Mouse (Mus musculus) thymus, postnatal 25 days (tissue): ENCODE measurements around the gene Ppt2.

Experiments
- DNase-seq: peaks from one replicate; pipeline ENCODE4 v3.0.0; 2022

Gene Ppt2

DNA sequence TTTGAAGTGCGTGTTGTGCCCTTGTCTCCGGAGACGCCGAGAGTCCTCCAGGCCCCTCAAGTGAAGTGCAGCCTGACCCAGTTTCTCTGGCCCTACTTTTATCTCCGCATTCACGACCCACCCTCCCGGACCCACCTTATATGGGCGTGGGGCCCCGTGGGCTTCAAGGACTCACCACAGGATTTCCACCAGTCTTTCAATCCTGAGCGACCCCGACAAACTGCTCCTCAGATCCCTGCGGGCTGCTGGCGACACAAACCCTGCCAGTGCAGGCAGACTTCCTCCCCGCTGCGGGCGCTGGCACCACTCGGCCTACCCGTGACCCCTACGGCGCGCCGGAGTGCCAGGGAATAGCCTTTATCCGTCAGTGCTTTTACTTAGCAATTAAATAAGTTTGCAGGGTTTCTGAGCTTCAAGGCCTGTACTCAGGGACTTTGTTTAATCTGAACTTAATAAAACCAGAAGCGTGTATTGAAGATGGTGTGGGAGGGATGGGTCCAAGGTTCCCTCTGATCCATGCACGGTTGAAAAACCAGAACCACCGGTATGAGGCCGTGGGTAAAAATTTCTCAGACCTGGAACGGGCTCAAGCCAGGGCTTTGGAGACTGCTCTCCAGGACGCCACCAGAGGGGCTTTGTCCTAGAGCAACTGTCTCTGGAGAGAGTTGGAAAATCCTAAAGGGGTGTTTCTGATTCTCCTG is at the start of gene Ppt2:
TSS of gene Ppt2 (minus strand) at position 568 of the 701 bp plus-strand sequence.
- DNase-seq = peak; percentile 75

DNA sequence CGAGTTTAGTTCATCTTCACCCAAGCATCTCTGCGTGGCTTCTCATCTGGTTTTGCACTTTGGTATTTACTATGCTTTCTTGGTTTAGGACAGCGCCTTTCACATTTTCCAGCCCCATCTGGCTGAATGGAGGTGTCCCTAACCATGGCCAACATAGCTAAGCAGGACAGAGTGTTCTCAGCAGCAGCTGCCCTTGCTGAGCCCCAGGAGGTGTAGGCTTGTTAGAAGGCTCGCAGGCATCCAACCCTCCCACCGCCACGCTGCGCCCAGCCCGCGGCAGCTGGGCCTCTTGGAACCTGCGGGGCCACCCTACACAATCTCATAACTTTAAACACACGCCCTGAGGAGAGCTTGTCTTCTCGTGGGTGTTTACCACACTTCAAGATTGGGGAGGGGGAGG is 48.4 kb upstream of the Ppt2 start:
- no peak for DNase-seq

DNA sequence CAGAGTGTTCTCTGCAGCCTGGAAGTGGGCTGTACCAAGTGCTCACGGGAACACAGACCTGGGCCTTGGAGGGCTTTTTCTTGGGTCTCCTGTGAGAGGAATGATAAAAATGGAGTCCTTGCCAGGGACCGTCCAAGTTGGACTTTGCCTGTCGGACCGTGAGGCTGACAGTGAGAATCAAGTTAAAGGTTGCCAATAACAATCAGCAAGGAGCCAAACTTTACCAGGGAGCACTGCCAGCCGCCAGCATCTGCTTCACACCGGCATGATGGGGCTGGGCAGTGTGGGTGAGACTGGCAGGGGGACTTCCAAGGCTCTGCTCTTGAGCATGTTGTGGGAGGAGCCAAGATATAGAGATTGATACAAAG is 47.8 kb upstream of the Ppt2 start:
- no peak for DNase-seq

DNA sequence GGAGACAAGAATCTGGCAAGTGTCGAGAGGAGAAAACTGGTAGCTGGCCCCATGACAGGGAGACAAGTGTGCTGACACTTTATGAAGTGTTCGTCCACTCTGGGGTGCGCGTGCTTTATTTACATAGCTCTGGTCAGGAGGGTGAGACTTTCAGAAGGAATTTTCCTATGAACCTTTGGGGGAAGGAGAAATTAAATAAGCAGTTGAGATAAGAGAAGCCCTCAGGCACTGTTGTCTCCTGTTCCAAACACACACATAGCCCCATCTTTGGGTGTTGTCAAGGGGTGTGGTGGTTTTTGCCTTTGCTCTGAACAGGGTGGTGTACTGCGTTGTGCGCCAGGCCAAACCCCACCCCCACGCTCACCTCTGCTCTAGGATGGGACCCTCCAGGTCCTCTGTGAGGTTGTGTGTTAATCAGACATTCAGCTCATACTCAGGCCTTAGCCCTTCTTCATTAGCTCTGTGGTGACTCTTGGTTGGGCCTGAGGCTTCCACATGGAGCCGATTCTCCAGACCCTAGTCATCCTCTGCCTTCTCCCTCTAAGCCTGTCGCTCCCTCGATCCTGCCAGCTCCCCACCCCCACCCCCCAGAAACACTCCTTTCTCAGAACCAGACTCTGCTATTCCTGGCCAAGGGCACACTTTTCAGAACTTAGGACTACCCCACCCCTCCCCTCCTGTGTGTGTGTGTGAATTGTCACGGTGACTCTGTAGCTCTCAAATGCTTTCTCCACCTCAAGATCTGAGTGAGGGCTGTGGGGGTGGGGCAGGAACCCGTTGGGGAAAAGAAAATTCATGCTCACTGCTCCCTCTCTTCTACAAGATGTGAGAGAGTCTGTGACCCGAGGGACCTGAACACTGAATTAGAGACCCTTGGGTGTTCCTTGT is 47.1 kb upstream of the Ppt2 start:
- no peak for DNase-seq

DNA sequence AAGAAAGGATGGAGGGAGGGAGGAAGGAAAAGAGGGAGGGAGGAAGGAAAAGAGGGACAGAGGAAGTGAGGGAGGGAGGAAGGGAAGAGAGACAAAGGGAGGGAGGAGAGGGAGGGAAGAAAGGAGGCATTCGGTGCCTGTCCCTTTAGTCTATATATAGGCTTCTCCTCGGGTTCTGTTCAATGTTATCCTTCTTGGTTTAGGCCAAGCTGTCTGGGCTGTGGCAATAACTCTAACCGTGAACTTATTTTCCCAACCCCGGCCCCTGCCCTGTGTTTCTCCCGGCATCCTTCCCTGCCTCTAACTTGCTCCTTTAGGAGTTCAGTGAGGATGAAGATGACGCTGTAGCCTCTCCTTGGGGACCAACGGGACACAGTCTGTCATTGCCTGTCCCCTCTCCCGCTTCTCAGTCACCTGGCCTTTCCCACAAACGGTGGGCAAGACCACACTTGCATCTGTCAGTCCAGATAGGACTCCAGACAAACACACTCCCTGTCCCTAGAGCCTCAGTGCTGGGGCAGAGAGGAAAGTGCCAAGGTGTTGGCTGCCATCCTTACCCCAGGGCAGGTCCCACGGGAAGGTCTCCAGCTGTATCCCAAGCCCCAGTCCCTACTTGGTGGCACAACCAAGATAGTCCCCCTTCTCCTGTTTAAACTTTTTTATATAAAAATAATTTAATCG is 46.4 kb upstream of the Ppt2 start:
- DNase-seq = no peak

DNA sequence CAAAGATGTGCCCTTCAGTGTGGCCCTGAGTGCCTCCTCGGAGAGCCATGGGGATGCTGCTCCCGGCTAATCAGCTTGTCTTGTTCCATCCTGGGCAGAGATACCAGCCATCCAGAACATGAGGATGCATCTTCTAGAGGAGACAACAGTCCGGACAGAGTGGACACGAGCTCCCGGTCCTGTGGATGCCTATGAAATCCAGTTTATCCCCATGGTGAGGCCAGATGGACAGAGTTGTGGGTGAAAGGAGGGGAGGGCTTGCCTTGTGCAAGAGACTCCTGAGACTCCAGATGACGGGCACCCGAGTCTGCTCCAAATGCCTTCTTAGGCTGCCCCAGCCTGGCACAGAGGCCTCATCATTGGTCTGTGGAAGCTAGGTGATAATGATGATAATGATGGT is 44.8 kb upstream of the Ppt2 start:
- no peak for DNase-seq

DNA sequence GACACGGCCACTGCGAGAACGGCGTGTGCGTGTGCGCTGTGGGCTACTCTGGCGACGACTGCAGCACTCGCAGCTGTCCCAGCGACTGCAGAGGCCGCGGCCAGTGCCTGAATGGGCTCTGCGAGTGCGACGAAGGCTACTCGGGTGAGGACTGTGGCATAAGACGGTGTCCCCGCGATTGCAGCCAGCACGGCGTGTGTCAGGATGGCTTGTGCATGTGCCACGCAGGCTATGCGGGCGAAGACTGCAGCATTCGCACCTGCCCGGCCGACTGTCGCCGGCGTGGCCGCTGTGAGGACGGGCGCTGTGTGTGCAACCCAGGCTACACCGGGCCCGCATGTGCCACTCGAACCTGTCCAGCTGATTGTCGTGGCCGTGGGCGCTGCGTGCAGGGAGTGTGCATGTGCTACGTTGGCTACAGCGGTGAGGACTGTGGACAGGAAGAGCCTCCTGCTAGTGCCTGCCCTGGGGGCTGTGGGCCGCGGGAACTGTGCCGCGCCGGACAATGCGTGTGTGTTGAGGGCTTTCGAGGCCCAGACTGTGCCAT is 44.0 kb upstream of the Ppt2 start:
- no peak for DNase-seq

DNA sequence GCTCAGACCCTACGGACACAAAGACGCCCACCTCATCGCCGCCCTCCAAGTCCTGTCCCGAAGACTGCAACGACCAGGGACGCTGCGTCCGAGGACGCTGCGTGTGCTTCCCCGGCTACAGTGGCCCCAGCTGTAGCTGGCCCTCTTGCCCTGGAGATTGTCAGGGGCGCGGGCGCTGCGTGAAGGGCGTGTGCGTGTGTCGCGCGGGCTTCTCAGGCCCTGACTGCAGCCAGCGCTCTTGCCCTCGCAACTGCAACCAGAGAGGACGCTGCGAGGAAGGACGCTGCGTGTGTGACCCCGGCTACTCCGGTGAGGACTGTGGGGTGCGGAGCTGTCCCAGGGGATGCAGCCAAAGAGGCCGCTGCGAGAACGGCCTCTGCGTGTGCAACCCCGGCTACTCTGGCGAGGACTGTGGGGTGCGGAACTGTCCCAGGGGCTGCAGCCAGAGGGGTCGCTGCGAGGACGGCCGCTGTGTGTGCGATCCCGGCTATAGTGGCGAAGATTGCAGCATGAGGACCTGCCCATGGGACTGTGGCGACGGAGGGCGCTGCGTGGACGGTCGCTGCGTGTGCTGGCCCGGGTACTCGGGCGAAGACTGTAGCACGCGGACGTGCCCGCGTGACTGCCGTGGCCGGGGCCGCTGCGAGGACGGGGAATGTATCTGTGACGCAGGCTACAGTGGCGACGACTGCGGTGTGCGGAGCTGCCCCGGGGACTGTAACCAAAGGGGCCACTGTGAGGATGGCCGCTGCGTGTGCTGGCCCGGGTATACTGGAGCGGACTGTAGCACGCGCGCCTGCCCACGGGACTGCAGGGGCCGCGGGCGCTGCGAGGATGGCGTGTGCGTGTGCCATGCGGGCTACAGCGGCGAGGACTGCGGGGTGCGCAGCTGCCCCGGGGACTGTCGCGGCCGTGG is 43.1 kb upstream of the Ppt2 start:
- DNase-seq = no peak

DNA sequence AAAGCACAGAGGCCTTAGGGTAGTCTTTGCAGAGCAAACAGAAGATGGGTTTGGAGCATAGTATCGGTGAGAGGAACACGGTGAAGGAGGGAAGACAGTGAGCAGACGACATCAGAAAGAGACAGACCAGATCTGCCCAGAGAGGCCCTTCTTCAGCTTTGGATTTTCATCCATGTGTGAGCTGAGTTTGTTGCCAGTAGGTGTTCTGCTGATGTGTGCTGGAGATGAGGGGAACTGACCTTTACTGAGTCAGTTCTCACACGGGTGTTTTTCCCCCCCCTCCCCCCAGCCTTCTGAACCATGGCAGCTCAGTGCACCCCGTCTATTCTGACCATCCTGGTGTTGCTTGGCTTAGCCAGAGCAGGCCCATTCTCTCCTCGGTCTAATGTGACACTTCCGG is 41.9 kb upstream of the Ppt2 start, which contains the start of gene Tnxb:
TSS of gene Tnxb (plus strand) at position 301 of the 400 bp plus-strand sequence.
- no peak for DNase-seq

DNA sequence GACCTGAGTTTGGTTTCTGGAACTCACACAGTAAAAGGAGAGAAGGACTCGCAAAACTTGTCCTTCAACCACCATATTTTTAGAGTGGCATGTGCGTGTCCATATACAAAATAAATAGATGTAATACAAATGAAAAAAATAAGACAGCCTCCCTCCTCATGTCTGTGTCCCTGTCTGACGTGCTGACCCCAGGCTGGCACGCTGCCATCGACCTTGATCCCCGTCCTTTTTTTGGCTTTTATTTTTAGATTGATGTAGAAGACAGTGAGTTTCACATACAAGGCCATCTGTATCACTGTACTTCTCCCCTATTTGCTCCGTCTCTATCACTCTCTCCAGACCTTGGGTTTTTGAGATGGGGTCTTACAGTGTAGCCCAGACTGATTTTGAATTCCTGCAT is 36.2 kb upstream of the Ppt2 start:
- no peak for DNase-seq

DNA sequence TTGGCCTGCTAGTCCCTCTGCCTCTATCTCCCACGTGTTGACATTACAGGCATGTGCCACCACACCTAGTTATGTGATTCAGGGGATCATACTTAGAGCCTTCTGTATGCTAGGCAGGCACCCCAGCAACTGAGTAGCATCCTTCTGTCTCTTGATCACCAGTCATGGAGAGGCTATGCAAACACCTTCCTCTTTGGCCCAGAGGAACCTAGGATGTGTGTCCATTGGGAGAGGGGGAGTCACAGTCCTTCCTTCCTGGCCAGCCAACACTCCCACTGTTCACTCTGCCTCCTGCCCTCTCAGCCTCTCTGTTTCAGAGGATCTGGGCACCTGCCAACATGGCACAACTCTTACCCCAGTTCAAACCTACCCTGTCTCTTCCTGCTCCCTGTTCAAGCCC is 35.2 kb upstream of the Ppt2 start:
- no peak for DNase-seq

DNA sequence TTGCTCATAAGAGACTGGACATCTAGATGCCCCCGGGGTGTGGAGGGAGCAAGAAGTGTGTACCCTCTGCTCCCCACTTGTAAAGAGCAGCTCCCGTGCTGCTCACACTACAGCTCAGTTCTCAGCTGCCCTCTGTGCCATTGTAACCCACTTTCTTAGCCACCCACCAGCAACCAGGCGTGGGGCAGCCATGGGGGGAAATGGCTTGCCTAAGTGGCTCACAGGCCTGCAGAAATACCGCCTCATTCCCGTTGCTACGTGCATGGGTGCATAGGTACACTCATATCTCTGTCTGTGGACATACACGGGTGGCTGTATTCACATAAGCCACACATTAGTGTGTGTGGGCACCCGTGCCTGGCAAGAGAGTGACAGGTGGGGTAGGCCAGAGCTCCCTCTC is 34.7 kb upstream of the Ppt2 start:
- no peak for DNase-seq

DNA sequence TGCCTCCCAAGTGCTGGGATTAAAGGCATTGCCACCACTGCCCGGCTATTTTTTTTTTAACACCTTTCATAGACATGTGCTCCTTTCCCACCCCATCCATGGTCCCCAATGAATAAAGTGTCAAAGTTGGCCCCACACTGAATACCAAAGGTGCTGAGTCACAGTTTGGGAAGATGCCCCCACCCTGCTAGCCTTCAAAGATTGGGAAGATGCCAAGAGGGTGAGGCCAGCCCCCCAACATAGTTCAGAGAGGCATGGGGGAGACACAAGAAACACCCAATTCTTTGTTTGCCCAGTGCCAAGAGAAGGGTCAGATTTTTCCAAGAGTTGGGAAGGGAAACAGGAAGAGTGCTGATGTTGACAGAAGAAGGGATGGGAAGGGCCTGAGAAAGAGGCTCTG is 34.2 kb upstream of the Ppt2 start:
- DNase-seq = no peak

DNA sequence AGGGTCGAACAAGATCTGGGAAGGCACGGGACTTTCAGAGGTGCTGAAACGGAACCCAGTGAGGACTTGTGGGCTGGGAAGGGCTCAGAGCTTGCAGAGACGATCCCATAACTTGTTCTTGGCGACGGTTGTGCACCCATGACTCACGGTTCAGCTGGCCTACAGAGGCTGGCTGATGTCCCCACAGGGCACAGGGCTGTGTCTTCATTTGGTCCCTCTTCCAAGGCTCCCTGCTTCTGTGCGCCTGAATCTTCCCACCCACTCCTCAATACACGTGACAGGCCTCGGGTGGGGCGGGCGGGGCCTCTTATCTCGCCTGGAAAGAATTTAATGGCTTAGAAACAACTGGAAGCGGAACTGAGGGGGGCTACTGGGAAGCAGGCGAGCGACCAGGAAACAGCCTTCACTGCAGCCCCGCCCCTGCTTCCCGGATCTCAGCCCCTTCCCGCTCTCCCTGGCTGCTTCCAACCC is 32.8 kb upstream of the Ppt2 start:
- no peak for DNase-seq

DNA sequence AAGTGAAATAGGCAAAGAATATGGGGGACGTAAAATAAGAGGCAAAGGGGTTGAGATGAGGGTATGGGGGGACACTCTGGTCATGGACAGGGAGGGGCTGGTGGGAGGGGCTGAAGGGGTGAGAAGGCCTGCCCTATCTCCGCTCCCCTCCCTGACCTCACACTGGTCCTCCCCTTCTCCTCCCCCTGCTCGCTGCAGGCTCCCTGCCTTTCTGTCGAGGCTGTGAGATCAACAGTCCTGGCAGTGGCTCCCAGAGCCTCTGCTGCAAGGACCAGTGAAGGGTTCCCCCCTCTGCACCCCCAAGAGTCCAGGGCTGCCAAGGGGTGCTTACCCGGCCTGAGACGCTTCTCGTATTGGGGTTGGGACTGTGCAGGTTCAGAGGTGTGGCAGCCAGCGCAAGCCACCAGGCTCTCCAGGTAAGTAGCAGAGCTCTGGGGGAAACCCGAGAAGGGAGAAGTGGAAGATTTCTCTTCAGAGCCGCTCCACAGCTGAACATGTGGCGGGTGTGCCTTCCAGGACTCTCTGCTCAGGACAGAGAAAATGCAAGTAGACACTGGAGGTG is 32.0 kb upstream of the Ppt2 start:
- DNase-seq = no peak

DNA sequence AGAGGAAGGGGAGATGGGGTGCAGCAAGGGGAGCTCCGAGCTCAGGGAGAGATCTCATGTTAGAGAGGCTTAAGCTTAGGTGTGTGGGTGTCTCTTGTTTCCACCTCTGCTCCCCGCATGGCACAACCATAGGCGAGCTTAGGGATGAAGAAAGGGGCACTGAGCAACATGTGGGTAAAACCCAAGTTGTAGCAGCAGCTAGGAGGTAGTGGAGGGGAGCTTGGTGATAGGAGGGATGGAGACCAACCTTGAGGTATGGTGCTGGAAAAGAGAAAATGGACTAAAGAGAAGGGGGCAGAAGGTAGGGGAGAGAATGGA is 31.5 kb upstream of the Ppt2 start:
- no peak for DNase-seq

DNA sequence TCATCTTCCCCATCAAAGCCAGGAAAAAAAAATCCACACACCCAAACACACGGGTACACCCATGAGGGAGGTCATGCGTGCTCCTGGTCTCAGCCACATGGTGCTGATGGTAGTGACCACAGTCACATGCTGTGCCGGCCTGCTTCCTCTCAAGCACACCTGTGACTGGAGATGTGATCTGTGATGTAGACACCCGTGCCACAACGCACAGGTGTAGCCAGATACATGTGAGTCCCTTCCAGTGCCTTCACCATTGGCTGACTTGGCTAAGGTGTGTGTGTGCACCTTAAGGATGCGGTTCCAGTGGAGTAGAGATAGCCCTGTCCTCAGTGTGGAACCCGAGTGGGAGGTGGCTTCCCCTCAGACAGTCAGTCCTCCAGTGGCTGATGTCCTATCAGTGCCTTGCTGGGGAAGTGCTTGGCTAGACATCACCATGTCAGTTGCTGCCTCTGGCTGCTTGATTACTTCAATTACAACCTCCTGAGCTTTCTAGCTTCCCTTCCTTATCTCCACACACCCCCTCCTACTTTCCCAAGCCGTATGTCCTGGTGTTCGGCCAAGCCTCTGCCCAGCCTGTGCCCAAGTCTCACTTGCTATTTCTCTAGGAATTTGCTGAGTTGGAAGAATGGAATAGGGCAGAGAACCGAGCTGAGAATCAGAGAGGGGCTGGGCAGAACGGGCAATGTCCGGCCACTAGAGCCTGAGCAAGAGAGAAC is 31.0 kb upstream of the Ppt2 start:
- DNase-seq = no peak

DNA sequence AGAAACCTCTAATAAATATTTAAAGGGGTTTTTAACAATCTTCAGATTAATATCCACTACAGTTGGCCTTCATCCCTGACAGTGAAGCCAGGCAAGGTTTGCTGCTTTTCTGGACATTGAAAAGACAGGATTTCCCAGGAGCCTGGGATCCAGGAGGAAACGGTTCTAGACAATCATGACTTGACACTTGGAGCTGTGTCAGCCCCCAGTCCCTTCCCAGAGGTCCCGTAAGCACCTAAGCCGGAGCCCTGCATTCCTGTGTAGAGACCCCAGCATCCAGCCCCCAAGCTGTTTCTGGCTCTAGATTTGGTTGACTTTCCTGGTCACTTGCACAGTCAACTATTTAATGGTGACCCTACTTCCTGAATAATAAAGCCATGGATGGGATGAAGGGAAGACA is 30.3 kb upstream of the Ppt2 start:
- DNase-seq = no peak

DNA sequence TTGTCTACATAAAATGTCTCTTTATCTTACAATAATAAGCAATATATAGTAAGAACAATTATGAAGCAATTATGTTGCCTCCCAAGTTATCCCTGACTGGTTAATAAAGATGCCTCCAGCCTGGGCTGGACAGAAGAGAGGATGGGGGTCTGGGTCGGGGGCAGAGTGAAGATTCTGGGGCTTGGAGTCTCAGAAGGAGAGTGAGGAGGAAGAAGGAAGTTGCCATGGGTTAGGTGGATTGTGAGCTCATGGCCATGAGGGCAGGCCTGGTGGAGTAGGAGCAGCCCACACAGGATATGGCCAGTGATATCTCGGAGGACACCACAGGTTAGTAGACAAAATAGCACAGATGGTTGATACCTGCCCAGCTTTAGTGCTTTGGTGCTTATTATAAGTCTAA is 29.8 kb upstream of the Ppt2 start:
- no peak for DNase-seq

DNA sequence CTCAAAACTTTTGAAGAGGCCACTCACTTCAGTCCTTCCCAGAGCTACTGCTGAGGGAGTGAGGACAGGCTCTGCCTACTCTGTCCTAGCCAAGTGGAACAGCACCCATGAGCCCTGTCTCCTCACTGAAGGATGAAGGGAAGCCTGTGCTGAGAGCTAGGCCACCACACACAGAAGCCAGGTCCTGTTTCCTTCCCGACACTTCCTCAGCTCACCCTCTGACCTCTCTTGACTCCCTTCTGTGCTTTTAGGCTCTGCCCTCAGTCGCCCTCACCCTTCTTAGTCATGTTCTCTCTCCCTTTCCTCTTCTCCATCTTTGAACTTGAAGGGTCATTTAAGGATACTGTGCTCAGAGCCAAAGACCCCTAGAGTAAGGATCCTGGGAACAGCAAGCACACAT is 29.0 kb upstream of the Ppt2 start:
- DNase-seq = no peak

DNA sequence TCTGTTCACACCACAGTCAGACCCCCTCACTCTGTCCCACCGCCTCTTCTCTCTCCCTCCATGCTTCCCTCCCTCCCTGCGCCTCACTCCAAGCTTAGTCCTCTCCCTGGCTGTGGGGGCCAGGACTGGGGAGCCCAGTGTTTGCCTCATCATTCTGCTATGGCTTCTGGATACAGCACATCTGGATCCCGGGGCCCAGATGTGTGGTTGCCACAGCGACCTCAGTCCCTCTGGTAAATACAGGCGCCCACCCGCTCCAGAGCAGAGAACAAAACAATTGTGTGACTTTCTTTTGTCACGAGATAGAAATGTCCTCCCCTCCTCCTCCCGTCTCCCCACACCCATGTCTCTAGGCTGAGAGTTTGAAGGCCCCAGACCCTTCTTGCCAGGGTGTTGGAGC is 28.4 kb upstream of the Ppt2 start:
- DNase-seq = no peak

DNA sequence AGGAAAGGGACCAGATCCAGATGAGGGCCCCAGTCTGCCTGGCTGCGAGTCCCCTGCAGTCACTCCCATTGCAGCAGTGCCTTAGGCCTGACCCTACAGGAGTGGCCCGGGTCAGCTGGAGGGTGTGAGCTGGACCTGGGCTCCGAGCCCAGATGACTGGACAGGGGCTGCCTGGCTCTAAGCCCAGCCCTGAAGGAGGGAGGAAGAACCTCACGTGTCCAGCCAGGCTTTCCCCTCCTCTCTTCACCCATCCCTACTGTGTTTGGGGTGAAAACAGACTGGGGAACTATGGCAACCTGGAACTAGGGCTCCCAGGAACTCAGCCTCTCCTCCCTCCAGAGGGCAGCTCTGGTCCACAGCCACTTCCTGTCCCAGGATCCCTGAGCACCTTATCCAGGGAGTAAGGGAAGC is 27.3 kb upstream of the Ppt2 start:
- DNase-seq = no peak
